Mouse (Mus musculus) forebrain, embryonic 16.5 days (tissue): ENCODE data around the gene Maf. TPM values are rescaled to one million over a fixed set of nuclear protein-coding genes. Genes with fewer than 3 reads are reported as not detected.
A peak's percentile ranks its signal among the peaks of the same experiment; 100 is the strongest.

Experiments
- ATAC-seq: fragments of 200-750 bp; cut with Nextera tagmentation; 2 replicates; pipeline ENCODE4 v1.8.0; 2017; ENCODE audit warnings: mild to moderate bottlenecking, moderate library complexity
- H3K27ac ChIP-seq: fragments of 300-500 bp; sonication (generic); 2 replicates; pipeline ENCODE4 v1.5.1; 2014; ENCODE audit warnings: low read length, control low read depth
- H3K27me3 ChIP-seq: fragments of 300-500 bp; sonication (generic); replicated peaks from 2 replicates; pipeline ENCODE4 v1.6.1; 2014; ENCODE audit warnings: low read length; ENCODE audit not compliant: control insufficient read depth, insufficient read depth
- H3K36me3 ChIP-seq: fragments of 300-500 bp; sonication (generic); 2 replicates; pipeline ENCODE4 v1.6.1; 2014; ENCODE audit not compliant: control insufficient read depth, insufficient read depth
- H3K4me1 ChIP-seq: fragments of 300-500 bp; sonication (generic); replicated peaks from 2 replicates; pipeline ENCODE4 v1.6.1; 2014; ENCODE audit warnings: low read length; ENCODE audit not compliant: control insufficient read depth, insufficient read depth
- H3K4me2 ChIP-seq: fragments of 300-500 bp; sonication (generic); 2 replicates; pipeline ENCODE4 v1.6.1; 2014; ENCODE audit warnings: mild to moderate bottlenecking, low read length, control low read depth
- H3K4me3 ChIP-seq: fragments of 300-500 bp; sonication (generic); replicated peaks from 2 replicates; pipeline ENCODE4 v1.5.1; 2014; ENCODE audit warnings: mild to moderate bottlenecking, low read length, control low read depth
- H3K9ac ChIP-seq: fragments of 300-500 bp; sonication (generic); replicated peaks from 2 replicates; pipeline ENCODE4 v1.6.1; 2014; ENCODE audit warnings: low read depth, low read length, control low read depth
- H3K9me3 ChIP-seq: fragments of 300-500 bp; sonication (generic); 2 replicates; pipeline ENCODE4 v1.6.1; 2016; ENCODE audit warnings: low read length; ENCODE audit not compliant: control insufficient read depth
- WGBS: fragments of 180-500 bp; shearing (Covaris S2); extraction: QIAGEN DNeasy Blood & Tissue Kit; methylation state at CpG from one replicate; pipeline ENCODE4 v1.1.7; 2014; 5-methylcytosine and 5-hydroxymethylcytosine counted together
- polyA plus RNA-seq: library from polyadenylated mRNA; unstranded; fragments of >200 nt; fragmentation: Nextera tagmentation; extraction: Ambion mirVana; gene quantifications from 2 replicates; pipeline ENCODE4 v1.2.1, GENCODE M21; 2015

The Maf gene
- polyA plus RNA-seq, 1 experiment from 2014 or later = 4.3 TPM

- WGBS = under 1% methylated on average over 19 of the region's 19 CpGs
- no peaks in the 10 kb centered on the region for H3K36me3 ChIP-seq
- no peaks in the 10 kb centered on the region for H3K9me3 ChIP-seq
- peak overlapping the region; percentile 15; the same call in 1 of the 2 replicates for H3K4me3 ChIP-seq
- no peak overlapping the region for H3K9ac ChIP-seq
- peaks cover 27% of the 10 kb centered on the region for H3K27me3 ChIP-seq
- ATAC-seq = no peak
- H3K27ac ChIP-seq = no peak overlapping the region
- peak overlapping the region; percentile 83 for H3K4me2 ChIP-seq
- H3K4me1 ChIP-seq = peaks cover 34% of the 10 kb centered on the region
Measured at GRCm38 (mm10) chr8:115708936-115709780, 1.6 kb upstream of the Maf start.

GRCm38 (mm10) chr8:115706861-115707730, 498 bp downstream of the Maf start:
- peak overlapping the region; percentile 57 for H3K4me3 ChIP-seq
- peaks cover 23% of the 10 kb centered on the region for H3K27me3 ChIP-seq
- H3K9ac ChIP-seq = peak overlapping the region; percentile 61
- peak overlapping the region; percentile 83 for H3K4me2 ChIP-seq
- under 1% methylated on average over 17 of the region's 76 CpGs for WGBS
- peak; percentile 83 for ATAC-seq
- peak overlapping the region; percentile 81 for H3K27ac ChIP-seq
- H3K9me3 ChIP-seq = no peaks in the 10 kb centered on the region
- no peaks in the 10 kb centered on the region for H3K36me3 ChIP-seq
- peaks cover 34% of the 10 kb centered on the region for H3K4me1 ChIP-seq

DNA sequence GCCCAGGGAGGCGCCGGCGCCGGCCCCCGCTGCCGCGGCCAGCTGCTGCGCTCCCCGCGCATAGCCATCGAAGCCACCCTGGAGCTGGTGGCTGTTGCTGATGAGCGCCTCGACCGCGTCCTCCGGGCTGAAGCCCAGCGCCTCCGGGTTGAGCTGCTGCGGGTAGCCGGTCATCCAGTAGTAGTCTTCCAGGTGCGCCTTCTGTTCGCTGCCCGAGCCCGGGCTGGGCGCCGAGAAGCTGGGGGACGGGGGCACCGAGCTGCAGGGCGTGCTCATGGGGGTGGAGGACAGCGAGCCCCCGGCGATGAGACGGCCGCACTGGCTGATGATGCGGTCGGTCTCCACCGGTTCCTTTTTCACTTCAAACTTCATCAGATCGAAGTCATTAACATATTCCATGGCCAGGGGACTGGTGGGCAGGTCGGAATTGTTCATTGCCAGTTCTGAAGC, 1.2 kb downstream of the Maf start:
- peak overlapping the region; percentile 57 for H3K4me3 ChIP-seq
- under 1% methylated on average over 34 of the region's 39 CpGs for WGBS
- H3K9me3 ChIP-seq = no peaks in the 10 kb centered on the region
- H3K4me1 ChIP-seq = peaks cover 34% of the 10 kb centered on the region
- peak overlapping the region; percentile 81 for H3K27ac ChIP-seq
- peak overlapping the region; percentile 83 for H3K4me2 ChIP-seq
- peak overlapping the region; percentile 61 for H3K9ac ChIP-seq
- H3K36me3 ChIP-seq = no peaks in the 10 kb centered on the region
- H3K27me3 ChIP-seq = peaks cover 22% of the 10 kb centered on the region
- peak; percentile 15 for ATAC-seq

DNA sequence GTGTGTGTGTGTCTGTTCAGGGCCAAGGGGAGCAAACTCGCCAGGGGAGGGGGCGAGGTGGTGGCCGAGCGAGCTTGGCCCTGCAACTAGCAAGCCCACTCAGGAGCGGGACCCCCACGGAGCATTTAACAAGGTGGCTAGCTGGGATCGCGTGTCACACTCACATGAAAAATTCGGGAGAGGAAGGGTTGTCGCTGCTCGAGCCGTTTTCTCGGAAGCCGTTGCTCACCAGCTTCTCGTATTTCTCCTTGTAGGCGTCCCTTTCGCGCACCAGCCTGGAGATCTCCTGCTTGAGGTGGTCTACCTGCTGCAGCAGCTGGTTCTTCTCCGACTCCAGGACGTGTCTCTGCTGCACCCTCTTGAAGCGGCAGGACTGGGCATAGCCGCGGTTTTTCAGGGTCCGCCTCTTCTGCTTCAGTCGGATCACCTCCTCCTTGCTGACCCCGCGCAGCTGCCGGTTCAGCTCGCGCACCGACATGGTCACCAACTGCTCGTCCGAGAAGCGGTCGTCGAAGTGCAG, 1.9 kb downstream of the Maf start:
- WGBS = 1% methylated on average over 36 of the region's 36 CpGs
- ATAC-seq = no peak
- Histone ChIP-seq H3K4me3 (peak overlapping the region; percentile 57), H3K9ac (peak overlapping the region; percentile 61), H3K27ac (peak overlapping the region; percentile 81), H3K4me1 (peaks cover 30% of the 10 kb centered on the region), H3K27me3 (peaks cover 22% of the 10 kb centered on the region), H3K4me2 (peak overlapping the region; percentile 83), H3K36me3 (no peaks in the 10 kb centered on the region), H3K9me3 (no peaks in the 10 kb centered on the region)

DNA sequence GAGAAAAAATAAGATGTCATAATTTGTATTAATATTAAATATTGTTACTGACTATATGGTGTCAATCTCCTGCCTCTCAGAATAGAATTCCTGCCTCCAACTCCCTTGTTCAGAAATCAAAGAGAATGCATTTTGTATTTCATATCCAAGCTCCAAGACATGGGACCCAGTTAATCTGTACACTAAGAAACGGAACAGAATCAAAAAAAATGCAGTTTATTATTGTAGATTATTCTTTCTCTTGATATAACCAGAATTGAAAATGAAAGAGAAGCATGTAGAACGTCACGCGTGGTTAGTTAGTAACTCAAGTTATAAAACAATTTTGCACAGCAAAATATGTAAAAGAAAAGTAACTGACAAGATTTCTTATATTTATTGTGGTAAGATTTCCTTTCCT, 4.5 kb downstream of the Maf start:
- H3K9me3 ChIP-seq = no peaks in the 10 kb centered on the region
- peaks cover 17% of the 10 kb centered on the region for H3K27me3 ChIP-seq

DNA sequence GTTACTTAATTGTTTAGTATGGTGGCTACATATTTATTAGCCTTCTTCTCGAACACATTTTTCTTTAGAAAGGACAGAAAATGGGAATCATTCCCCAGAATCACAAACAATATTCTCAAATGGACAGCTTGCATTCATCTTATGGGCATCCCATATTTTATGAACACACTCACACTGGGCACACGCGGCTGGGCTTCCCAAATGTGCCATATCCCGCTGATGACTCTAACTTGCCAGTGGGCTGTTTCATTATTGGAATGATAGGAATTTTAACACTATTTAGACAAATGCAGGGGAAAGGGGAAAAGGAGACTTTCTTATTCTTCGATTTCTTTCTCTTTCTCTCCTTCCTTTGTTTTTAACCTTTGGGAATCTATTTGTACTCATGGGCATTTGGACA, 6.6 kb downstream of the Maf start:
- no peak overlapping the region for H3K27ac ChIP-seq
- 81% methylated on average over 5 of the region's 5 CpGs for WGBS
- ATAC-seq = no peak
- no peak overlapping the region for H3K4me3 ChIP-seq
- H3K4me2 ChIP-seq = no peak overlapping the region
- no peak overlapping the region for H3K9ac ChIP-seq
- H3K9me3 ChIP-seq = no peaks in the 10 kb centered on the region
- H3K4me1 ChIP-seq = peaks cover 6% of the 10 kb centered on the region
- peaks cover 14% of the 10 kb centered on the region for H3K27me3 ChIP-seq
- H3K36me3 ChIP-seq = no peaks in the 10 kb centered on the region

More for the DNA sequence above, 4.5 kb downstream of the Maf start:
- no peaks in the 10 kb centered on the region for H3K36me3 ChIP-seq
- H3K4me1 ChIP-seq = peaks cover 21% of the 10 kb centered on the region
- WGBS = 88% methylated on average over 4 of the region's 4 CpGs
- H3K27ac ChIP-seq = no peak overlapping the region
- H3K4me3 ChIP-seq = no peak overlapping the region
- H3K4me2 ChIP-seq = no peak overlapping the region; the same call in 1 of the 2 replicates
- H3K9ac ChIP-seq = no peak overlapping the region
- no peak for ATAC-seq

DNA sequence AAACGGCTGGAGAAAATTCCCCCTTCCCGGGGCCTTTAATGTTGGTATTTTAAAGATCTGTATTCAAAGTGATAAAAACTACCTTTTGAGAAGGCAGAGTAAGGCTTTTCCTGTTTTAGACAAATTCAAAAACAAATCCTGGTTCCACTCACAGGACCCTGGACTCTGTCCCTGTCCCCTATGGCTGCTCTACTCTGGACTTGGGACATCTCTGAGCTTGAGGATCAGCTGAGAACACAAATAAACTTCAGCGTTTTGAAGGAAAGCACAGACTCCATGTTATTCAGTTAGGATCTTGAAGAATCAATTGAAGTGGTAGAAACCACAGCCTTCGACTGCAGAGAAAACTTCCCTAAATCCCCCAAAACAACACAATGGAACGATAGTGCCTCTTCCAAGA, 8.4 kb downstream of the Maf start:
- H3K27ac ChIP-seq = no peak overlapping the region
- H3K27me3 ChIP-seq = peaks cover 5% of the 10 kb centered on the region; the same call in 1 of the 2 replicates
- no peak overlapping the region for H3K9ac ChIP-seq
- WGBS = 63% methylated on average over 5 of the region's 5 CpGs
- no peak for ATAC-seq
- no peaks in the 10 kb centered on the region for H3K36me3 ChIP-seq
- H3K4me2 ChIP-seq = no peak overlapping the region
- no peak overlapping the region for H3K4me3 ChIP-seq
- no peaks in the 10 kb centered on the region for H3K9me3 ChIP-seq
- H3K4me1 ChIP-seq = no peaks in the 10 kb centered on the region

- Histone ChIP-seq H3K36me3 (no peaks in the 10 kb centered on the region), H3K9ac (no peak overlapping the region), H3K9me3 (no peaks in the 10 kb centered on the region), H3K27ac (no peak overlapping the region), H3K4me2 (no peak overlapping the region), H3K4me3 (no peak overlapping the region), H3K4me1 (no peaks in the 10 kb centered on the region), H3K27me3 (peaks cover 5% of the 10 kb centered on the region; the same call in 1 of the 2 replicates)
- WGBS = 52% methylated on average over 3 of the region's 3 CpGs
- no peak for ATAC-seq
Measured at GRCm38 (mm10) chr8:115697410-115697809, 10.2 kb downstream of the Maf start.

- H3K36me3 ChIP-seq = no peaks in the 10 kb centered on the region
- 73% methylated on average over 4 of the region's 4 CpGs for WGBS
- no peak overlapping the region for H3K27ac ChIP-seq
- H3K4me2 ChIP-seq = no peak overlapping the region
- ATAC-seq = no peak
- no peaks in the 10 kb centered on the region for H3K4me1 ChIP-seq
- H3K27me3 ChIP-seq = peaks cover 5% of the 10 kb centered on the region; the same call in 1 of the 2 replicates
- no peaks in the 10 kb centered on the region for H3K9me3 ChIP-seq
- H3K4me3 ChIP-seq = no peak overlapping the region
- H3K9ac ChIP-seq = no peak overlapping the region
Measured at GRCm38 (mm10) chr8:115696661-115697060, 10.9 kb downstream of the Maf start.
